ENCODE assay signal across 1 mouse cellular context in the genomic region with DNA sequence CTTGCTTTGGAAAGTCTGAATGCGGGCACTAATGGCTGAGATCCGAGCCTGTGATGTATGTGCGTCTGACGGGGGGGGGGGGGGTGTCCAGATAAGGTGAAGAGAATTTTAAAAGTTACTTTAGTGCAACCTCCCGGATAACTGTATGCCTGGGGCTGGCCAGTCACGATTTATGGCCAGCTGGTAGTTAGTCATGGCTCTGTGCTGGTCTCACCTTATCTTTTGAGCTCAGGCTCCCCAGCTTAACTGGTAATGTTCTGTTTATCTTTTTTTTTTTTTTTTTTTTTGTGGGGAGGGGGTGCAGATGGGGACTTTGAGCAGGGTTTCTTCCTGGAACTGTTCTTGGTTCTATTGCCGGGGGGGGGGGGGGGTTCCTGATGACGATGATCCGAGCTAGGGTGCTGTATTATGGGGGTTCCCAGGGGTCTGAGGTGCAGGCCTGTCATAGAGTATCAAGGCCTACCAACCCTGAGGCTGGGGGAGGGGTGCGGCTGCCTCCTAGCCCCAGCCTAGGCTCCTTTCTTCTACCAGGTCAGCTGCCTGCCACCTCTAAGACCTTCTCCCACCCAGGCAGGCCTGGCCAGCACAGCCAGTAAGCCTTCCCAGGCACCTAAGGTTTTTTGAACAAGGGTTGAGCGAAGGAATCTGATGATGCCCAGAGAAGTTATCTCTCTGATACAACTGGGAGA.
TF ChIP-seq lines count a peak whose summit lies in the region.

No protein-coding gene starts in this region.

TF ChIP-seq in MEL, 35 proteins besides CTCF, POLR2A, EP300 and RAD21 (continued from another document):
- 0 out of 2 replicates have a peak, but pooled peaks have one; percentile 34 for TF ChIP-seq RCOR1 (IDR thresholded peaks at IDR 0.05; ENCODE audit: low read depth, low read length)
